Mouse (Mus musculus): Measurements from ENCODE around the gene Ddah1.

DNA sequence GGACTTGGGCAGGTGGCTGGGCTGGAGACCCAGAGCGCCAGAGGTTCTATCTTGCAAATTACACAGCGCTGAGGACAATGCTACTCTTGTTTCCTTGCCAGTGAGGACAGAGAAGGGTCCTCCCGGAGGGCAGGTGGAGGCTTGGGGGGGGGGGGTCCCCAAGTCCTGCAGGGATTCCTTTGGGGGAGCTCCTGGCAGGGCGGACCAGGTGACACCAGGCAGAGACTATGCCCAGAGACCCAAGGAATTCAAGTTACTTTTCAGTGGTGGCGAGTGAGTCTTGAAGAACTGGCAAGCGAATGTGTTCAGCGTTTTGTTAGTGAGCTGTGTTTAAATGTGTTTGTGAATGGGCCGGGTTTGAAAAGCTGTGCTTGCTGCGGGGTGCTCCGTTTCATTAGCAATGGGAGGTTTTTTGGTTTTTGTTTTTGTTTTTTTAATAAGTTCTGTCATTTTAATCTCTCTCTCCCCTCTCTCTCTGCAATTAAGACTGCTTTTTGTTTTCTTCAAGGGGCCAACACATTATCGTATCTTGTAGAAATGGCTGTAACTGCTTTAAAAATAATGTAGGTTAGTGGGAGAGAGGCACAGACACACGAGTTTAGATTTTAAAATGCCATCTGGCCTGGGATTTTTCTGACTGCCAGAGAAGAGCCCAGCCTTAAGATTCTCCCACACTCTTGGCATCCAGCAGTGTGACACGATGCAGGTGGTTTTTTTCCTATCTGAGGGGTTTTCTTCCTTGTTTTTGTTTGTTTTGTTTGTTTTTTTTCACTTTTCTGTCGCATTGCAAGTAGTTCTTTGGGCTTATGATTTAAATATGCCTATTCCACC lies 1.1 kb downstream of the Ddah1 start:
- TF ChIP-seq POLR2A (IDR thresholded peaks at IDR 0.05; ENCODE audit: extremely low read depth, insufficient read depth, low read length) (no peak), CTCF (IDR thresholded peaks at IDR 0.05; ENCODE audit: extremely low read depth, insufficient read depth, low read length) (no peak)
